Mouse (Mus musculus): ENCODE results near the gene Dad1.

DNA sequence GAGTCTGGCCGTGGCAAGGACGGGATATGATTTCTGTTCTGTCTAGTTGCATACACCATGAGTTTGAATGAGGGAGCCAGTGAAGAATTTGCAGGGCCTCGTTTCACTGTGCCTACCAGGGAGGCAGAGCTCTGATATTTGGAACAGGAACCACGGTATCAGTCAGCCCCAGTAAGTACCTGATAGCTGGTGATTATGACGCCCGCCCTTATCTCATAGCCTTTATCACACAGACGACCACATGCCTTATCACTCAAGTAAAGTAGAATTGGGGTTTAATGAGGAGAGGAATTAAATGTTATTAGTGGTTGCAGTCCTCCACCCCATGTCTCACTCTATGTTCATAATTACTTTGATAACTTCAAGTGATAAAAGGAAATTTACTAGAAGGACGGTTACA is 49.6 kb downstream of the Dad1 start:
- TF ChIP-seq CTCF (IDR thresholded peaks at IDR 0.05; ENCODE audit: extremely low read depth, insufficient read depth, insufficient read length, insufficient replicate concordance), result no peak
- no peak for TF ChIP-seq POLR2A (IDR thresholded peaks at IDR 0.05; ENCODE audit: low read depth, low read length)
